Mouse (Mus musculus) T-cell, adult 2 months (primary cell): Measurements from ENCODE around the gene Prr3.
A peak's percentile ranks its signal among the peaks of the same experiment; 100 is the strongest.
"Not testable (repeated sequence)": the region's sequence is repeated elsewhere in the genome, so short reads cannot be mapped to it uniquely, and the experiment has no call there.

Source experiments
- DNase-seq: peaks from one replicate; pipeline ENCODE4 v3.0.0; 2022; ENCODE audit warnings: low spot score

Prr3 gene

GRCm38 (mm10) chr17:35937700-35938348 lies 42.2 kb downstream of the Prr3 start:
- peak; percentile 62 for DNase-seq

DNA sequence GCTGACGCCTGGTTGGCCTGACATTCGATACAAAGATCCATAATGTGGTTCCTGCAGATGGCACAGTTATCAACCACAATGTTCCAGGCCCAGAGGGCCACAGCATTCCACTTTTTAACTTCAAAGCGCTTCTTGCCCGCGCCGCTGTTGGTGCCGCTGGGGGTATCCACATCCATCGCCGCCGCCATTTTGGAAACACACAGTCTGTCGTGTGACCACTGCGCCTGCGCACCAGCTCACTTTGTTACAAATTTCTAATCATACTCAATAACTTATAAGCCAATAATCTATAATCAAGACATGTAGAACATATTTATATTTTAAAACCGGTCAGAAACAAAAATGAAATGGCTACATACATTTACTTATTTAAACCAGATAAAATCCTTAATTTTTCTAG lies 44.3 kb downstream of the Prr3 start:
- DNase-seq, result not testable (repeated sequence)

DNA sequence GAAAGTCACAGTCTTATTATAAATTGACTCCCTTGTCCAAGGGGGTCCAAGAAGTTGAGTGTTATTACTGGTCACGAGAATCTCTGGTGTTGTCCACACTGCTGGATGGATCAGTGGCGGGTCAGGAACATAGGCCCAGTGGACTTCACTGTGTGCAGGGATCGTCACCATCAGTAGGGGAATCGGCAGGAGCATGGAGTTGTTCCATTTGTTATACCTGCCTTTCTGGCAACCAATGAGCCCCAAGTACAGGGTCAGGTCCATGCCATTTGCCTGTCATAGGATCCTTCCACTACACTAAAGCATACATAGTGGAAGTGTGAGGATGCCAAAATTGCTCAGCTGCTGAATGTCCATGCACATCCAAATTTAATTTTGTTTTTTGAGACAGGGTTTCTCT lies 47.4 kb downstream of the Prr3 start:
- no peak for DNase-seq

GRCm38 (mm10) chr17:35930627-35931026 lies 49.4 kb downstream of the Prr3 start:
- no peak for DNase-seq

DNA sequence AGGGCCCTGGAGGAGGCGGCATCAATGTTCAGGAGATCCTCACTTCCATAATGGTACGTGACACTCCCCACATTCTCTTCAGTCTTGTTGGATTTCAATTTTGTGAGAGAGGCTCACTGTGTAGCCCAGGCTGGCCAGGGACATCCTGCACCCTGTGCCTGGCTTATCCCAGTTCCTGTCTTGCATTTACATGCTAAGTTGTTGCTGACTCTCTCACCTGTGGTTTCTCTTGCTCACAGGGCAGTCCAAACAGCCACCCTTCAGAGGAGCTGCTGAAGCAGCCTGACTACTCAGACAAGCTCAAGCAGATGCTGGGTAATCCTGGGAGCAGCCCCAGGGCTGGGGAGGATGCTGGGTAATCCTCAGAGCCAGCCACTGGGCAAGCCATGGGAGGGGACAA lies 50.5 kb downstream of the Prr3 start:
- DNase-seq, result no peak

DNA sequence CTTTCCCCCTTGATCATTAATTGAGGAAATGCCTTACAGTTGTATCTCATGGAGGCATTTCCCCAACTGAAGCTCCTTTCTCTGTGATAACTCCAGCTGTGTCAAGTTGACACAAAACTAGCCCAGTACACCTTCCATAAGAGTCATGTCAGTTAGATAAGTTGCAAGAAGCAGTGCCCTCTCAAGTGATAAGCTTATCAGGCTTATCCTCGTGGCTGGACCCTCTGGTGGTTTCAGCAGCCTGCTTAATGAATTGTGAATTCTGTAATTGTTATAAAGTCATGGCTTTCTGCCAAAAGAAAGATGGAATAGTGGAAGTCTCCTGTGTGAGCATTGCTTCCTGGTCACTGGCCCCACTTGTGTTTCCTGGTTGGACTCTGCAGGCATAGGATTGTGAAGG lies 52.6 kb downstream of the Prr3 start:
- no peak for DNase-seq

GRCm38 (mm10) chr17:35923281-35923680 lies 56.8 kb downstream of the Prr3 start:
- no peak for DNase-seq

- DNase-seq, result no peak
These were observed 57.5 kb downstream of the Prr3 start for GRCm38 (mm10) chr17:35922566-35922965.
